Mouse (Mus musculus): ENCODE data around the gene Dnmt3a.

DNA sequence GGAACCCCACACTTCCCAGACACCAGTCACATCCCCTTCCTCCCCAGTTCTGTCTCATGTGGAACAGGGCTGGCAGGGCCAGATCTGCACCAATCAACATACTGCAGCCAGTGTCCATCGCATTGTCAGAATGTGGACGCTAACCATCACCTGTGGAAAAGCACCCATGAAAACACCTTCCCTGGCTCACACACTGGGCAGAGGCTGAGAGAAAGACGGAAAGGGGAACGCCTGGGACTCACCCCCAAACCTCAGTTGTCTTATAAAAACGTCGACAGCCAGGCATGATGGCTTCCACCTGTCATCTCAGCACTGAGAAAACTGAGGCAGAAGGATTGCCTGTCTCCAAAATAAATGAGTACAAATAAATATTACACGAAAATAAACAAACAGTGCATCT, 14.6 kb upstream of the Dnmt3a start:
- TF ChIP-seq CTCF (IDR thresholded peaks at IDR 0.05; ENCODE audit: control insufficient read depth, insufficient read depth, insufficient replicate concordance, low read depth, low read length) = no peak
- TF ChIP-seq POLR2A (IDR thresholded peaks at IDR 0.05; ENCODE audit: control insufficient read depth, low read depth, low read length) = no peak

All from testis, adult 2 months (tissue).